Mouse (Mus musculus) megakaryocyte, embryonic 14.5 days (primary cell): ENCODE data around the gene Dbnl.

Experiments used
- FLI1 ChIP-seq: IDR thresholded peaks from 2 replicates; pipeline ENCODE4 v1.6.1; 2012; ENCODE audit warnings: low read length, inconsistent platforms, mixed read lengths
- GATA1 ChIP-seq: IDR thresholded peaks from 3 replicates; pipeline ENCODE4 v1.6.1; 2012; ENCODE audit warnings: mixed read lengths, low read length, inconsistent platforms, borderline replicate concordance

- TF ChIP-seq GATA1: no peak
- no peak for TF ChIP-seq FLI1
Measured at GRCm38 (mm10) chr11:5846639-5847345, 58.5 kb downstream of the Dbnl start.
